Mouse (Mus musculus): ENCODE data around the gene Olfr205.
"Not testable (repeated sequence)": the region's sequence is repeated elsewhere in the genome, so short reads cannot be mapped to it uniquely, and the experiment has no call there.

The Olfr205 gene

DNA sequence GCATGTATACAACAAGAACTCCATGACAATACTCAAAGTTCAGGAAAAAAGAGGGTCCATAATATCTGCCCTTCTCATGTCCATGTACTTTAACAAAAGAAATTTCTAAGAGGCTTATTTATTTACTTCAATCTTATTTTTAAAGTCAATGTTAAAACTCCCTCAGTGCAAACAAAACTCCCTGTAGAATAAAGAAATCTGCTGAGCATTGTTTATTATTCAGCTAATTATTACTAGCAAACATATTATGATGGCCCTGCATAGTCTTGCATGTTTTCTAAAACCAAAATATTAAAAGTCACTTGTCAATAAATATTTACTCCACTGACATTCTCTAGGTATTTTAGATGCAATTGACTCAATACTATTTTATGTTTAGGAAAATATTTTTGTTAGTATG lies at the start of gene Olfr205:
Olfr205 (minus strand) TSS at position 101 of the 400 bp plus-strand sequence.
- CTCF ChIA-PET = no interaction called here
- POLR2A ChIA-PET = no interaction called here

DNA sequence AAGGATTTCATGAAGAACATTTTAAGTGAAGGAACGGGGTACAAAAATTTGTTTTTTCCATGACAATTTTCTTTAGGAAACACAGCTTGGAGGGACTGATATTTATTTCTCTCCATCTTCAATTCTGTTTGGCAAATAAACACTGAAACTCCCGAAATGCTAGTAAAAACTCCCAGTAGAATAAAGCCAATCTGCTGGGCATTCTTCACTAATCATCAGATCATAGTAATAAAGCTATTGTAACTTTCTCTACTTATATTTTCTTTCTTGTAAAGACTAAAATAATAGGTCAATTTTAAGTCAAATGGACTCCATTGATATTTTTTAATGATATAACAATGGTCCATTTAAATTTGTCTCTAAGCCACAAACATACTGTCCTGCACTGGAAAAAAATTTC lies 33.0 kb upstream of the Olfr205 start, which contains the start of gene Olfr209:
Olfr209 (minus strand) TSS at position 101 of the 400 bp plus-strand sequence.
- ChIA-PET CTCF (no interaction called here), POLR2A (no interaction called here)

DNA sequence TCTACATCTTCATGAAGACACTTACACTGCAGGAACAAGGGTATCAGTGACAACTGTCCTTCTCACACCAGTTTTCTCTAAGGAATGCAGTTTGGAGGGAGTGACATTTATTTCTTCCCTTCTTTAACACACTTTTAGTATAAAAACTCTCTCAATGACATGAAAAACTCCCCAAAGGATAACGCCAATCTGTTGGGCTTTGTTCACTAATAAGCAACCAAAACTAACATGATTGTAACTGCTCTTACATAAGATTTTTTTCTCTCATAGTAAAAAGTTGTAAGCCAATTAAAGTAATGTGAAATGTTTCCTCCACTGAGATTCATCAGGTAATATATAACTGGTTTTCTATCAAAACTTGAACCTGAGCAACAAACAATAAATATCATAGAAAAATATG lies 18.2 kb upstream of the Olfr205 start, which contains the start of gene Olfr206:
Olfr206 (minus strand) TSS at position 101 of the 400 bp plus-strand sequence.
- ChIA-PET CTCF (no interaction called here), POLR2A (no interaction called here)

DNA sequence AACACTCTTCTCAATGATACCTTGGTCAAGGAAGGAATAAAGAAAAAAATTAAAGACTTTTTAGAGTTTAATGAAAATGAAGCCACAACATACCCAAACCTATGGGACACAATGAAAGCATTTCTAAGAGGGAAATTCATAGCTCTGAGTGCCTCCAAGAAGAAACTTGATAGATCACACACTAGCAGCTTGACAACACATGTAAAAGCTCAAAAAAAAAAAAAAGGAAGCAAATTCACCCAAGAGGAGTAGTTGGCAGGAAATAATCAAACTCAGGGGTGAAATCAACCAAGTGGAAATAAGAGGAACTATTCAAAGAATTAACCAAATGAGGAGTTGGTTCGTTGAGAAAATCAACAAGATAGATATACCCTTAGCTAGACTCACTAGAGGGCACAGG lies 7.7 kb downstream of the Olfr205 start:
- CTCF ChIA-PET, POLR2A ChIA-PET: not testable (repeated sequence)

DNA sequence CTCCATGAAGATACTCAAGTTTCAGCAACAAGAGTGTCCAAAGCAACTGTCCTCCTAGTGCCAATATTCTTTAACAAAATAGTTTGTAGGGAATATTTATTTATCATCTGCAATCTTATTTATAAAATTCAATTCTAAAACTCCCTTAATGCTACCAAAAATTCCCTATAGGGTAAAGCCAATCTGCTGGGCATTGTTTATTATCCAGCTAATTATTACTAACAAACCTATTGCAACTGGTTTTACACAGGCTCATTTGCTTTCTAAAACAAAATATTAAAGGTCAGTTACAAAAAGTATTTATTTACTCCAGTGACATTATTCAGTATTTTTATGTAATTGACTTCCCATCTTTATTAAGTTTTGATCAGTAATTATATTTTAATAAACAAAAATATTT lies 12.8 kb downstream of the Olfr205 start, which contains the start of gene Olfr204:
Olfr204 (minus strand) TSS at position 101 of the 400 bp plus-strand sequence.
- CTCF ChIA-PET = no interaction called here
- POLR2A ChIA-PET = no interaction called here

DNA sequence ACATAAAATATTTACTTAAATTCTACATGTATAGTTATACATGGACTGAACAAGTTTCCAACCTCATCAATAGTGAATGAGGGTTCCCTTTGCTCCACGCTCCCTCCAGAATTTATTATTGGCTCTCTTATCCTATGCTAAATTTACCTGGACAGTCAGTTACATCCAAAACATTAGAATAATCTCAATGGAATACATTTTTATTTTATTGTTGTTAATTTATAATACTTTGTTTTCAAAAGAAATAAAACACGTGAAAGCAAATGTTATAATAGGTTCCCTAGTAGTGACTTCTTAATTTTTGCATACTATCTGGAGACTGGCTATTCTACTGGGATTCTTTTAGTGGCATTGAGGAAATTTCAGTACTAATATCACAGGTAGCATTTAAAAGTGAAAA lies 32.4 kb downstream of the Olfr205 start, which contains the start of gene Olfr203:
Olfr203 (plus strand) TSS at position 301 of the 400 bp plus-strand sequence.
- ChIA-PET POLR2A (no interaction called here), CTCF (no interaction called here)

DNA sequence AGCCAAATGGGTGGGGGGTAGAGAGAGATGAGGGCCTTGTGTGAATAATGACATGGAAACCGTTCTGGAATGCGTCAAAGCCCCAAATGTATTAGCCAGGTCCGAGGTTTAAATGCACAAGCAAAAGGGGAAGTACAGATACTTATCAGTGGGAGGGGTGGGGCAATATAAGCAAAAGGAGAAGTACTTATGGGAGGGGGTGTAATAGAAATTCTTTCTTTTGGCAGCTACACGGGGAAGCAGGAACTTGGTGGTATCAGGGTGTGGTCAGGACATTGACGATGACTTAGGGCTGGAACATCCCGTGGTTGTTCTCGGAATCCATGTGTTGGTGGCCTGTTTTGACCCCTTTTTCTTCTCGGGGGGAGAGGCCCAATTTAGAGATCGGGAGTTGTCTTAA lies 43.4 kb downstream of the Olfr205 start:
- CTCF ChIA-PET, POLR2A ChIA-PET: not testable (repeated sequence)

DNA sequence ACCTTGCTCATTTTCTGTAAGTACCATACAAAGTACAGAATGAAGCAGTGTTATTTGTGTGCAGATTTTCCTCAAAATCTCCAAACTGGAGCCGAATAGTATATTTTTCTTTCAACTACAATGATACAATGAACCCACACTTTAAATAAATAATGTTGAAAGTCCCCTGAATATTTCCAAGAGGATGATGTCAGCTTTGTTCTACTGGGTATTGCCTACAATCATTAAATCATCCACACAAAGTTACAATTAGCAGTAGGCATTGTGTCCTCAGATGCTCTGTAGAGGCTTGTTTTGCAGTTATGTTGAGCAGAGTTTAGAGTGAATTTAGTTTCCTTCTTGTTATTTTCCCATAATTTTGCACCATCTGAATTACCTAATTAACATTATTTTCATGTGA lies 44.2 kb downstream of the Olfr205 start, which contains the start of gene Olfr202:
Olfr202 (minus strand) TSS at position 101 of the 400 bp plus-strand sequence.
- ChIA-PET POLR2A (no interaction called here), CTCF (no interaction called here)

DNA sequence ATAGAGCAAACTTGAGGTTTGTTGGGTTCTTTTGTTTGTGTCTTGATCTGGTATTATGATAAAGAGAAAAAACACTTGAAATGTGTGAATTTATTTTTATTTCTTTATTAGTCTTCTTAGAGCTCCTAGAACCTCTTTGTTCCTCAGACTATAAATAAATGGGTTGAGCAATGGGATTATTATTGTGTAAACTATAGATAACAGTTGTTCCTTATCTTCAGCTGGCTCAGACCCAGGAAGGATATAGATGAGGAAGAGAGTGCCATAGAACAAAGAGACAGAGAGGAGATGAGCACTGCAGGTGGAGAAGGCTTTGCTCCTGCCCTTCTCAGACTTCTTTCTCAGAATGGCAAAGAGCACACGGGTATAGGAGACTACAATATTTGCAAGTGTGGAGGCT lies 47.5 kb downstream of the Olfr205 start:
- POLR2A ChIA-PET = no interaction called here
- CTCF ChIA-PET = no interaction called here

DNA sequence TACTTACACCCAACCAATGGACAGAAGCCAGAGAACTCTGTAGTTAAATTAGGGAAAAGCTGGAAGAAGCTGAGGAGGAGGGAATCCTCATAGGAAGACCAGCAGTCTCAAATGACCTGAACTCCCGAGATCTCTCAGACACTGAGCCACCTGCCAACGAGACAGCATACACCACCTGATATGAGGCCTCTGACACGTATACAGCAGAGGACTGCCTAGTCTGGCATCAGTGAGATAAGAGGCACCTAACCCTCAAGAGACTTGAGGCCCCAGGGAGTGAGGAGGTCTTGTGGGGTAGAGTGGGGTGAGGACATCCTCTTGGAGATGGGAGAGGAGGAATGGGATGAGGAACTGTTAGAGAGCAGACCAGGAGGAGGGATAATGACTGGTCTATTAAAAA lies 50.4 kb downstream of the Olfr205 start:
- ChIA-PET CTCF (no interaction called here), POLR2A (no interaction called here)
